Mouse (Mus musculus) liver, embryonic 14.5 days (tissue): ENCODE results near the gene Ttc39a. TPM values are rescaled to one million over a fixed set of nuclear protein-coding genes. Genes with fewer than 3 reads are reported as not detected.

Source experiments
- ATAC-seq: fragments of 200-750 bp; cut with Nextera tagmentation; 2 replicates; pipeline ENCODE4 v1.8.0; 2017; ENCODE audit warnings: moderate number of reproducible peaks, mild to moderate bottlenecking, moderate library complexity; ENCODE audit not compliant: insufficient read depth
- DNase-seq, 3 experiments: peaks; one replicate each; pipeline ENCODE4 v3.0.0-alpha.2; 2012 to 2013; ENCODE audit warnings: low read depth in 3 of 3, low spot score in 3 of 3
- H3K27ac ChIP-seq: fragments of 300-500 bp; sonication (generic); 2 replicates; pipeline ENCODE4 v1.5.1; 2014; ENCODE audit warnings: moderate library complexity, mild to moderate bottlenecking, control low read depth, inconsistent platforms
- H3K27me3 ChIP-seq: fragments of 300-500 bp; sonication (generic); 2 replicates; pipeline ENCODE4 v1.6.1; 2014; ENCODE audit warnings: mild to moderate bottlenecking, low read length, moderate library complexity; ENCODE audit not compliant: control insufficient read depth, insufficient read depth
- H3K36me3 ChIP-seq: fragments of 300-500 bp; sonication (generic); replicated peaks from 2 replicates; pipeline ENCODE4 v1.6.1; 2014; ENCODE audit warnings: low read depth; ENCODE audit not compliant: control insufficient read depth, insufficient read depth
- H3K4me1 ChIP-seq, 2 experiments: fragments of 200-500 bp in 1 of 2; fragments of 300-500 bp in 1 of 2; sonication (generic) in 1 of 2; replicated peaks; 2 replicates each; pipeline ENCODE4 v1.6.1; 2012 to 2014; ENCODE audit warnings: antibody characterized with exemption in 1 of 2, inconsistent platforms in 1 of 2, low read length in 1 of 2; ENCODE audit not compliant: control insufficient read depth in 2 of 2, insufficient read depth in 2 of 2
- H3K4me2 ChIP-seq: fragments of 300-500 bp; sonication (generic); 2 replicates; pipeline ENCODE4 v1.6.1; 2014; ENCODE audit warnings: low read depth, mild to moderate bottlenecking, control low read depth, moderate library complexity
- H3K4me3 ChIP-seq, 2 experiments: fragments of 200-500 bp in 1 of 2; fragments of 300-500 bp in 1 of 2; sonication (generic) in 1 of 2; 2 replicates each; pipeline ENCODE4 v1.5.1; 2012 to 2014; ENCODE audit warnings: low read depth in 2 of 2, low read length in 2 of 2, mild to moderate bottlenecking in 2 of 2, control low read depth in 1 of 2, inconsistent platforms in 1 of 2, moderate library complexity in 1 of 2; ENCODE audit not compliant: insufficient read depth in 1 of 2
- H3K9ac ChIP-seq: fragments of 300-500 bp; sonication (generic); replicated peaks from 2 replicates; pipeline ENCODE4 v1.6.1; 2014; ENCODE audit warnings: mild to moderate bottlenecking, control low read depth, moderate library complexity
- H3K9me3 ChIP-seq: fragments of 300-500 bp; sonication (generic); 2 replicates; pipeline ENCODE4 v1.6.1; 2016; ENCODE audit warnings: low read length, mixed read lengths; ENCODE audit not compliant: control insufficient read depth
- CTCF ChIP-seq: IDR thresholded peaks from 2 replicates; pipeline ENCODE4 v1.5.1; 2016; ENCODE audit warnings: antibody characterized with exemption, low read depth, control low read depth
- EP300 ChIP-seq: IDR thresholded peaks from 2 replicates; pipeline ENCODE4 v1.6.1; 2016; ENCODE audit warnings: antibody characterized with exemption, low read depth
- WGBS: fragments of 180-500 bp; shearing (Covaris S2); extraction: QIAGEN DNeasy Blood & Tissue Kit; methylation state at CpG from one replicate; pipeline ENCODE4 v1.1.7; 2014; ENCODE audit not compliant: insufficient replicate concordance; 5-methylcytosine and 5-hydroxymethylcytosine counted together
- polyA plus RNA-seq, 2 experiments: library from polyadenylated mRNA; depleted of rRNA in 1 of 2; stranded (reverse) in 1 of 2; unstranded in 1 of 2; fragments of >200 nt; fragmentation: Nextera tagmentation in 1 of 2; extraction: Ambion mirVana in 1 of 2; gene quantifications; 2 replicates each; pipeline versions ENCODE4 v1.2.1 to v1.2.3; 2012 to 2014

Gene Ttc39a
- 8.7 and 11.7 TPM in 2 replicates for polyA plus RNA-seq (2012; rRNA removed)
- 13.6 and 15.4 TPM in 2 replicates for polyA plus RNA-seq (2014; fragmentation: Nextera tagmentation; extraction: Ambion mirVana)

- peaks cover 40 to 49% of the 10 kb centered on the region in 2 experiments for H3K4me1 ChIP-seq
- H3K4me3 ChIP-seq: peak within 1 kb of the TSS; percentile 68 to 97
- H3K9ac ChIP-seq: peak within 1 kb of the TSS; percentile 95
- WGBS: under 1% methylated on average over 55 of the region's 56 CpGs
- H3K36me3 ChIP-seq: peaks cover 29% of the 10 kb centered on the region
- H3K9me3 ChIP-seq: no peaks in the 10 kb centered on the region
- peak within 1 kb of the TSS; percentile 97 for H3K27ac ChIP-seq
- no peak for DNase-seq
- no peaks in the 10 kb centered on the region for H3K27me3 ChIP-seq
- TF ChIP-seq EP300 (no peak), CTCF (no peak)
- peak within 1 kb of the TSS; percentile 97 for H3K4me2 ChIP-seq
- ATAC-seq: peak; percentile 42
Measured at GRCm38 (mm10) chr4:109406486-109407175, at the start of gene Ttc39a. Ttc39a (plus strand) TSS chr4:109406623.

- no peak overlapping the region for H3K4me2 ChIP-seq
- peaks cover 20% of the 10 kb centered on the region for H3K36me3 ChIP-seq
- no peak overlapping the region for H3K4me3 ChIP-seq
- no peak for TF ChIP-seq CTCF
- TF ChIP-seq EP300: no peak
- ATAC-seq (no peak), DNase-seq (no peak)
- H3K9ac ChIP-seq: no peak overlapping the region
- no peaks in the 10 kb centered on the region for H3K4me1 ChIP-seq
- no peak overlapping the region for H3K27ac ChIP-seq
- WGBS: 78% methylated on average over 1 of the region's 1 CpGs
- H3K27me3 ChIP-seq: no peaks in the 10 kb centered on the region
- H3K9me3 ChIP-seq: no peaks in the 10 kb centered on the region
Measured at GRCm38 (mm10) chr4:109378107-109378506, 28.3 kb upstream of the Ttc39a start.

GRCm38 (mm10) chr4:109382457-109382856 lies 24.0 kb upstream of the Ttc39a start:
- DNase-seq (no peak), ATAC-seq (no peak)
- H3K36me3 ChIP-seq: peaks cover 15% of the 10 kb centered on the region
- TF ChIP-seq EP300 (no peak), CTCF (no peak)
- 78% methylated on average over 2 of the region's 2 CpGs for WGBS
- no peaks in the 10 kb centered on the region for H3K9me3 ChIP-seq
- H3K4me1 ChIP-seq: no peaks in the 10 kb centered on the region
- no peaks in the 10 kb centered on the region for H3K27me3 ChIP-seq
- H3K4me2 ChIP-seq: no peak overlapping the region
- H3K9ac ChIP-seq: no peak overlapping the region
- no peak overlapping the region for H3K27ac ChIP-seq
- no peak overlapping the region for H3K4me3 ChIP-seq

- Histone ChIP-seq H3K4me1 (no peaks in the 10 kb centered on the region), H3K4me3 (no peak overlapping the region), H3K9me3 (no peaks in the 10 kb centered on the region), H3K27ac (no peak overlapping the region), H3K36me3 (peaks cover 5% of the 10 kb centered on the region), H3K27me3 (no peaks in the 10 kb centered on the region), H3K9ac (no peak overlapping the region), H3K4me2 (no peak overlapping the region)
- DNase-seq: no peak
- TF ChIP-seq EP300 (no peak), CTCF (no peak)
- 84% methylated on average over 4 of the region's 4 CpGs for WGBS
- ATAC-seq: no peak
Measured at GRCm38 (mm10) chr4:109385599-109385998, 20.8 kb upstream of the Ttc39a start.

GRCm38 (mm10) chr4:109393229-109393779 lies 13.1 kb upstream of the Ttc39a start:
- peak; percentile 21; the same call in 1 of the 2 replicates for ATAC-seq
- Histone ChIP-seq H3K4me3 (no peak overlapping the region), H3K9me3 (no peaks in the 10 kb centered on the region), H3K9ac (peak overlapping the region; percentile 10), H3K27me3 (no peaks in the 10 kb centered on the region), H3K27ac (no peak overlapping the region), H3K4me2 (peak overlapping the region; percentile 69), H3K4me1 (peaks cover 14% of the 10 kb centered on the region in 2 experiments), H3K36me3 (no peaks in the 10 kb centered on the region)
- WGBS: 28% methylated on average over 6 of the region's 6 CpGs
- no peak for DNase-seq
- TF ChIP-seq CTCF: no peak
- no peak for TF ChIP-seq EP300
